Mouse (Mus musculus) bone marrow macrophage, adult 2 months (primary cell): ENCODE results near the gene Aar2. TPM values are rescaled to one million over a fixed set of nuclear protein-coding genes. Genes with fewer than 3 reads are reported as not detected.

Source experiments
- H3K27ac ChIP-seq: 2 replicates; pipeline ENCODE4 v1.5.1; 2012; ENCODE audit warnings: low read depth, low read length; ENCODE audit not compliant: insufficient read depth
- H3K4me1 ChIP-seq: 2 replicates; pipeline ENCODE4 v1.6.1; 2012; ENCODE audit warnings: low read length; ENCODE audit not compliant: control insufficient read depth, insufficient read depth
- H3K4me3 ChIP-seq: 2 replicates; pipeline ENCODE4 v1.5.1; 2012; ENCODE audit warnings: mild to moderate bottlenecking, low read length, moderate library complexity; ENCODE audit not compliant: insufficient read depth
- CTCF ChIP-seq: IDR thresholded peaks from 2 replicates; pipeline ENCODE4 v1.5.1; 2012; ENCODE audit warnings: low read depth, mild to moderate bottlenecking, low read length, moderate library complexity
- POLR2A ChIP-seq: IDR thresholded peaks from 2 replicates; pipeline ENCODE4 v1.6.1; 2012; ENCODE audit warnings: mild to moderate bottlenecking, low read depth, low read length, borderline replicate concordance
- polyA plus RNA-seq: library from polyadenylated mRNA; stranded (reverse); fragments of >200 nt; gene quantifications from 2 replicates; pipeline ENCODE4 v1.2.4, GENCODE M21; 2012; ENCODE audit not compliant: missing spikeins, insufficient read depth, insufficient read length

The Aar2 gene
- polyA plus RNA-seq, 1 experiment: 13.5 TPM

- Histone ChIP-seq H3K27ac (no peak overlapping the region), H3K4me1 (no peaks in the 10 kb centered on the region), H3K4me3 (no peak overlapping the region)
- TF ChIP-seq CTCF (no peak), POLR2A (no peak)
Observed at GRCm38 (mm10) chr2:156568647-156569046, 21.3 kb downstream of the Aar2 start.

GRCm38 (mm10) chr2:156569261-156569660 lies 21.9 kb downstream of the Aar2 start:
- Histone ChIP-seq H3K4me3 (no peak overlapping the region), H3K27ac (no peak overlapping the region), H3K4me1 (no peaks in the 10 kb centered on the region)
- no peak for TF ChIP-seq CTCF
- no peak for TF ChIP-seq POLR2A

GRCm38 (mm10) chr2:156571521-156571920 lies 24.1 kb downstream of the Aar2 start:
- no peak overlapping the region for H3K27ac ChIP-seq
- no peaks in the 10 kb centered on the region for H3K4me1 ChIP-seq
- no peak for TF ChIP-seq POLR2A
- TF ChIP-seq CTCF: no peak
- H3K4me3 ChIP-seq: no peak overlapping the region

- Histone ChIP-seq H3K4me1 (no peaks in the 10 kb centered on the region), H3K27ac (no peak overlapping the region), H3K4me3 (no peak overlapping the region)
- TF ChIP-seq POLR2A (no peak), CTCF (no peak)
Observed at GRCm38 (mm10) chr2:156576850-156577587, 29.6 kb downstream of the Aar2 start.

- TF ChIP-seq CTCF (no peak), POLR2A (no peak)
- Histone ChIP-seq H3K27ac (no peak overlapping the region), H3K4me1 (no peaks in the 10 kb centered on the region), H3K4me3 (no peak overlapping the region)
Observed at GRCm38 (mm10) chr2:156580507-156580906, 33.1 kb downstream of the Aar2 start.

- H3K4me3 ChIP-seq: no peak overlapping the region
- no peak for TF ChIP-seq CTCF
- no peak for TF ChIP-seq POLR2A
- H3K4me1 ChIP-seq: no peaks in the 10 kb centered on the region
- H3K27ac ChIP-seq: no peak overlapping the region
Observed at GRCm38 (mm10) chr2:156581244-156581643, 33.9 kb downstream of the Aar2 start.

- Histone ChIP-seq H3K4me1 (no peaks in the 10 kb centered on the region), H3K4me3 (no peak overlapping the region), H3K27ac (no peak overlapping the region)
- TF ChIP-seq POLR2A (no peak), CTCF (no peak)
Observed at GRCm38 (mm10) chr2:156582887-156583286, 35.5 kb downstream of the Aar2 start.

GRCm38 (mm10) chr2:156584154-156584796 lies 36.9 kb downstream of the Aar2 start:
- H3K4me3 ChIP-seq: no peak overlapping the region
- H3K27ac ChIP-seq: no peak overlapping the region
- TF ChIP-seq POLR2A (no peak), CTCF (peak; percentile 25; the same call in 1 of the 2 replicates)
- H3K4me1 ChIP-seq: no peaks in the 10 kb centered on the region

- no peak overlapping the region for H3K4me3 ChIP-seq
- H3K4me1 ChIP-seq: no peaks in the 10 kb centered on the region
- TF ChIP-seq CTCF (no peak), POLR2A (no peak)
- H3K27ac ChIP-seq: no peak overlapping the region
Observed at GRCm38 (mm10) chr2:156584797-156585471, 37.5 kb downstream of the Aar2 start.

- Histone ChIP-seq H3K27ac (no peak overlapping the region), H3K4me3 (no peak overlapping the region), H3K4me1 (no peaks in the 10 kb centered on the region)
- TF ChIP-seq CTCF (no peak), POLR2A (no peak)
Observed at GRCm38 (mm10) chr2:156589481-156589880, 42.1 kb downstream of the Aar2 start.
